Mouse (Mus musculus): Measurements from ENCODE around the gene Gp5. TPM values are rescaled to one million over a fixed set of nuclear protein-coding genes. Genes with fewer than 3 reads are reported as not detected.
A peak's percentile ranks its signal among the peaks of the same experiment; 100 is the strongest.
"Not testable (repeated sequence)": the region's sequence is repeated elsewhere in the genome, so short reads cannot be mapped to it uniquely, and the experiment has no call there.

The Gp5 gene
- total RNA-seq (2021), result 1 to 10 TPM in 1 of 2 experiments, under 1 TPM in 1; 0.56 to 1.1 TPM
- long read RNA-seq, experiment 1, result 0 reads
- long read RNA-seq, experiment 2, partial matches to known transcripts, result 1 of 1 reads
- long read RNA-seq, experiment 2, other reads (novel, unspliced or antisense), result 0 of 1 reads

- DNase-seq (ENCODE audit: extremely low spot score in 1 of 2, low spot score in 2 of 2), result no peak
- intact Hi-C loops (cut with DNase I), result loop anchor here (10.0 kb wide), 1 partner anchor 686 kb away; no protein-coding TSS in a partner anchor
- H3K4me3 ChIP-seq, result peak within 1 kb of the TSS; percentile 67
- TF ChIP-seq CTCF (IDR thresholded peaks at IDR 0.05), result no peak
- no peak within 1 kb of the TSS; the same call in 1 of the 2 replicates for H3K27ac ChIP-seq
These were observed at the start of gene Gp5 for GRCm38 (mm10) chr16:30310647-30311046. Gp5 (minus strand) TSS chr16:30310779.

- H3K27ac ChIP-seq; intact Hi-C loops (cut with DNase I): not testable (repeated sequence)
These were observed 42.9 kb upstream of the Gp5 start for GRCm38 (mm10) chr16:30353489-30353888.

GRCm38 (mm10) chr16:30314236-30314635 lies 3.7 kb upstream of the Gp5 start:
- TF ChIP-seq CTCF (IDR thresholded peaks at IDR 0.05), result peak; percentile 75
- Histone ChIP-seq H3K27ac (no peak overlapping the region), H3K4me3 (no peak overlapping the region)
- no peak for DNase-seq (ENCODE audit: extremely low spot score in 1 of 2, low spot score in 2 of 2)
- intact Hi-C loops (cut with DNase I), result loop anchor here (1.0 to 10.0 kb wide), 2 partner anchors 62 to 689 kb away; no protein-coding TSS in a partner anchor

More at GRCm38 (mm10) chr16:30353489-30353888, 42.9 kb upstream of the Gp5 start:
- DNase-seq (ENCODE audit: extremely low spot score in 1 of 2, low spot score in 2 of 2); H3K4me3 ChIP-seq: not testable (repeated sequence)

- no peak for TF ChIP-seq CTCF (IDR thresholded peaks at IDR 0.05)
- H3K4me3 ChIP-seq, result no peak overlapping the region
- no peak for DNase-seq (ENCODE audit: extremely low spot score in 1 of 2, low spot score in 2 of 2)
- H3K27ac ChIP-seq, result no peak overlapping the region
- intact Hi-C loops (cut with DNase I), result loop anchor here (10.0 kb wide), 1 partner anchor 685 kb away; no protein-coding TSS in a partner anchor
These were observed 436 bp downstream of the Gp5 start for GRCm38 (mm10) chr16:30310171-30310515.

GRCm38 (mm10) chr16:30309395-30310170 lies 996 bp downstream of the Gp5 start:
- intact Hi-C loops (cut with DNase I), result loop anchor here (5.0 to 10.0 kb wide), 2 partner anchors 237 to 685 kb away; no protein-coding TSS in a partner anchor
- TF ChIP-seq CTCF (IDR thresholded peaks at IDR 0.05), result no peak
- Histone ChIP-seq H3K27ac (peak overlapping the region; percentile 77; the same call in 1 of the 2 replicates), H3K4me3 (peak overlapping the region; percentile 67)
- DNase-seq (ENCODE audit: extremely low spot score in 1 of 2, low spot score in 2 of 2), result peak in 1 of 2 experiments; percentile 33

- intact Hi-C loops (cut with DNase I), result loop anchor here (5.0 kb wide), 1 partner anchor 237 kb away; no protein-coding TSS in a partner anchor
- peak overlapping the region; percentile 77 for H3K27ac ChIP-seq
- no peak; the same call in 1 of the 2 replicates for TF ChIP-seq CTCF (IDR thresholded peaks at IDR 0.05)
- DNase-seq (ENCODE audit: extremely low spot score in 1 of 2, low spot score in 2 of 2), result peak; percentile 74 to 78
- peak overlapping the region; percentile 67 for H3K4me3 ChIP-seq
These were observed 1.8 kb downstream of the Gp5 start for GRCm38 (mm10) chr16:30308616-30309394.

GRCm38 (mm10) chr16:30307961-30308615 lies 2.5 kb downstream of the Gp5 start:
- peak overlapping the region; percentile 67 for H3K4me3 ChIP-seq
- TF ChIP-seq CTCF (IDR thresholded peaks at IDR 0.05), result no peak
- intact Hi-C loops (cut with DNase I), result loop anchor here (5.0 kb wide), 1 partner anchor 236 kb away; no protein-coding TSS in a partner anchor
- H3K27ac ChIP-seq, result peak overlapping the region; percentile 77
- peak in 1 of 2 experiments; percentile 22 for DNase-seq (ENCODE audit: extremely low spot score in 1 of 2, low spot score in 2 of 2)

- DNase-seq (ENCODE audit: extremely low spot score in 1 of 2, low spot score in 2 of 2), result no peak
- intact Hi-C loops (cut with DNase I), result loop anchor here (5.0 kb wide), 1 partner anchor 235 kb away; no protein-coding TSS in a partner anchor
- TF ChIP-seq CTCF (IDR thresholded peaks at IDR 0.05), result no peak
- H3K27ac ChIP-seq, result no peak overlapping the region
- no peak overlapping the region for H3K4me3 ChIP-seq
These were observed 3.3 kb downstream of the Gp5 start for GRCm38 (mm10) chr16:30307306-30307705.

GRCm38 (mm10) chr16:30306102-30306501 lies 4.5 kb downstream of the Gp5 start:
- DNase-seq (ENCODE audit: extremely low spot score in 1 of 2, low spot score in 2 of 2), result no peak
- intact Hi-C loops (cut with DNase I), result loop anchor here (5.0 kb wide), 1 partner anchor 234 kb away; no protein-coding TSS in a partner anchor
- Histone ChIP-seq H3K27ac (no peak overlapping the region), H3K4me3 (no peak overlapping the region)
- no peak for TF ChIP-seq CTCF (IDR thresholded peaks at IDR 0.05)

- Histone ChIP-seq H3K4me3 (no peak overlapping the region), H3K27ac (no peak overlapping the region)
- DNase-seq (ENCODE audit: extremely low spot score in 1 of 2, low spot score in 2 of 2), result no peak
- intact Hi-C loops (cut with DNase I), result no loop called here
- no peak for TF ChIP-seq CTCF (IDR thresholded peaks at IDR 0.05)
These were observed 6.3 kb downstream of the Gp5 start for GRCm38 (mm10) chr16:30304236-30304635.

- intact Hi-C loops (cut with DNase I), result no loop called here
- no peak overlapping the region for H3K27ac ChIP-seq
- DNase-seq (ENCODE audit: extremely low spot score in 1 of 2, low spot score in 2 of 2), result no peak
- no peak overlapping the region for H3K4me3 ChIP-seq
- TF ChIP-seq CTCF (IDR thresholded peaks at IDR 0.05), result no peak
These were observed 7.2 kb downstream of the Gp5 start for GRCm38 (mm10) chr16:30303411-30303810.

Data from left cerebral cortex, adult 2 months (tissue).